Mouse (Mus musculus): ENCODE results near the gene Inppl1. TPM values are rescaled to one million over a fixed set of nuclear protein-coding genes. Genes with fewer than 3 reads are reported as not detected.

The Inppl1 gene
- total RNA-seq, 2 experiments from 2014 or later: 24.0 to 26.3 TPM

Small RNA genes within 50 kb of the gene (microRNA-seq; reads per million reads assigned to microRNA genes)
- 0 reads per million in 2 experiments for gene Gm22655

Other genes with a start within 250 kb of the Inppl1 start
- 10 to 100 TPM; 42.8 to 47.1 TPM for gene Clpb, start 174.6 kb downstream of the Inppl1 start, total RNA-seq (2021)
- gene Phox2a, start 19.9 kb downstream of the Inppl1 start, total RNA-seq (2021): not detected
- 1 to 10 TPM; 1.2 to 1.3 TPM for gene Folr2, start 19.0 kb upstream of the Inppl1 start, total RNA-seq (2021)
- 10 to 100 TPM; 31.8 to 34.3 TPM for gene Anapc15, start 25.5 kb upstream of the Inppl1 start, total RNA-seq (2021)
- 10 to 100 TPM in 1 of 2 experiments, 1 to 10 TPM in 1; 1.3 to 17.2 TPM for gene Folr1, start 32.6 kb upstream of the Inppl1 start, total RNA-seq (2021)
- gene Lamtor1, start 67.7 kb upstream of the Inppl1 start, total RNA-seq (2021): 10 to 100 TPM; 98.0 to 98.3 TPM
- under 1 TPM in 1 of 2 experiments, not detected in 1; 0.11 TPM for gene Tomt, start 68.1 kb upstream of the Inppl1 start, total RNA-seq (2021)
- gene Lrrc51, start 95.7 kb upstream of the Inppl1 start, total RNA-seq (2021): 1 to 10 TPM; 5.2 to 6.5 TPM
- gene Numa1, start 95.9 kb upstream of the Inppl1 start, total RNA-seq (2021): 10 to 100 TPM; 64.7 to 71.6 TPM
- gene Il18bp, start 180.5 kb upstream of the Inppl1 start, total RNA-seq (2021): 10 to 100 TPM; 11.1 to 11.9 TPM
- 10 to 100 TPM; 44.6 to 45.4 TPM for gene Rnf121, start 227.2 kb upstream of the Inppl1 start, total RNA-seq (2021)
- 10 to 100 TPM; 23.2 to 23.6 TPM for gene Xndc1, start 227.3 kb upstream of the Inppl1 start, total RNA-seq (2021)
- gene Xntrpc, start 227.5 kb upstream of the Inppl1 start, total RNA-seq (2021): 1 to 10 TPM; 1.5 to 1.9 TPM
- 1 to 10 TPM in 1 of 2 experiments, under 1 TPM in 1; 0.36 to 1.5 TPM for gene Trpc2, start 244.9 kb upstream of the Inppl1 start, total RNA-seq (2021)